Mouse (Mus musculus) heart, adult 11 months (tissue): ENCODE data around the gene Gm973.
A peak's percentile ranks its signal among the peaks of the same experiment; 100 is the strongest.

Experiments
- DNase-seq: peaks from one replicate; pipeline ENCODE4 v3.0.0; 2022

The Gm973 gene

DNA sequence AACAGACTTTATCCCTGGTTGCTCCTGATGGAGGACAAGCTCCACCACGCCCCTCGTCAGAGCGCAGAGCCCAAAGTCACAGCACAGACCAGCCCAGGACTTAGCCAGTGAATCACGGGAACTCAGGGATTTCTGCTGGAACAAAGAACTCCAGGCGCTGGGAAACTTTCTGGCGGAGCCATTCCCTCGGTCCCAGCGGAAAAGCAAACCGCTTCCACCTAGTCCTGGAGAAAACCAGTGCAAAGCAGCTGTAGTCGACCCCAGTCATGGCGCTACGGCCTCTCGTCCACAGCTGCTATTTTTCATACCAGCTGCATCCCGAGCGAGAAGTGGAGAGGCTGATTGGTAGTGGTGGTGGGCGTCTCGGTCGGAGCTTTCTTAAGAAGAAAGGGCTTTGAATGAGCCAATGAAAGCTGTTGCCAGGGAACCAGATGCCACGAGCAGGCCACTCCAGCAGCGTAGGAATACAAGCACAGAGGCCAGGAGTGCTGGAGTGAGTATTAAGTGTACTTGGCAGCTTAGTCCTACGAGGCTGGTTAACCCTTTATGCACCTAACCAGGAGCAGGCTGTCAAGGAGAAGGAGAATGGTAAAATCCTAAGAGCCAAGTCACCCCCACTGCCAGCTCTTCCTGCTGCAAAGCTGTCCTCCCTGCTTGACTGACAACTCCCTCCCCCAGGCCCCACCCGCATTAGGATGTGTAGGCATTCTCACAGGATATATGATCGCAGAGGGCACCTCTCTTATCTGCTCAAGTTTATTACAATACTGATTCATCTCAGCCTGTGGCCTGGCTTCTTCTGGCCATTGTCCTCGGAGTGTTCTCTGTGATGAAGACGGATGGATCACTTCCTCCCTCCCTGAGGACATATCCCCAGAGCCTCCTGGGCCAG is at the start of gene Gm973:
TSS of gene Gm973 (plus strand) at position 239 of the 892 bp plus-strand sequence.
- peak; percentile 97 for DNase-seq

DNA sequence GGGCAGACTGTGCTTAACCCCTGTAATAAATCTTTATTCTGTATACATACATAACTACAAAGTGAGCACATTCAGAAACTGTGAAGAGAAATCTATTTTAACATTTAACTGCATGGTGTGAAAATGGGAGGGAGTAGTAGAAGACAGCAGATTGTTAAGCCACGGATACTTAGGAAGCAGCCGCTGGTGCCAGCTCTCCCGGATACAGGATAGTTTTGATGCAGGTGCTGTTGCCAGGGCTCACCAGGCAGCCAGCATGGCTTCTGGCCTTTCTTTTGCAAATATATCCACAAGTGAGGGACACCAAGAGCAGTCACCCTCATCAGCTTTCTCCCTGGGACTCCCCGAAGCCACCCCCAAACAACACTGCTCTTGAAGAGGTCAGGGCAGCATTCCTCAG is 46.9 kb upstream of the Gm973 start:
- no peak for DNase-seq

DNA sequence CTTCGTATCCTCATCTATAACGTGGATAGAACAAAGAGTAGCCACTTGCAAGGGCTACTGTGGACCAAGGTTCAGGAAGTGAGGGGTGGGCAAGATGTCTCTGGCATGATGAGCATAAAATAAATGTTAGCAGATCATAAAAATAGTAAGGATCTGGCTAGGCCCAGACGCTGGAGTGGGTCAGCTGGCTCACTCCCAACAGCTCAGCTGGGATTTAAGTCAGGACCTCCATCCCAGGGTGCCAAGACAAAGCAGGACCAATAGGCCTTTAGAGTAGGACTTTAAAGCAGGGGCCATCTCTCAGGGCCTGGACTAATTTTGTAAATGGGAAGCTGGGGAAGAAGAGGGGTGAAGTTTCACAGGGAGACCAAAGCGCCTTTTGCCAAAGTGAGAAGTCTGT is 45.3 kb upstream of the Gm973 start:
- DNase-seq = no peak

DNA sequence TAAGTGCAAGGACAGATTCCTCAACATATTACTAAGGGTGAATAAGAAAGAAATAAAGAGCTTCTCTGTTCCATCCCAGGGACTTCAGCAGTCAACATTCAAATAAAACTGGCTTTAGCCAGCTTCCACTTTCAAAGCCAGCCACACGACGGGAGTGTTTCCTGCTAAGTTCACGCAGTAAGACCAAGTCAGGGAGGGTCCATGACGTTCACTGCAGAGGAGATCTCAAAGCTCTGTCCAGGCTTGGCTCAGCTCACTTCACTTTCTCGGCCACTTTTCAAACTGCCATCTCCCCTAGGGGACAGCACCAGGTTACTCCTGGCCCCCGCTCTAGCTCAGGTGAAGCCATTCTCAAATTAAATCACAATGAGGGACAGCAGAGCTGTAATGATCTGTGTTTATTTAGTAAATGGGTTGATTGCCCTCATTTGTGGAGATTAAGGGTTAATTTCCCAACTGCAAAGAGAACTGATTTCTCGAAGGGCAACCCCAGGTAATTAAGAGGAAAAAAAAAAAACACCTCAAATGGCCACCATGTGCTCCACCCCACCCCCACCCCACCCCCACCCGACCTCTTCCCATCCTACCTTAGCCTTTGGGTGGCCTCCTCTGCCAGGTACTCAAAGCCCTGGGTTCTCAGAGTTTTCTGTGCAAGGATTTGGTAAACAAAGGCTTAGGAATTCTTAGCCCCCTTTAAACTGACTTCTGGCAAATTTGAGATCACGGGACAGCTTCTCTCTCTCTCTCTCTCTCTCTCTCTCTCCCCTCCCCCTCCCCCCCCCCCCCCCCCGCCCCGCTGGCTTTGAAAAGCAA is 43.5 kb upstream of the Gm973 start:
- DNase-seq = peak; percentile 86

DNA sequence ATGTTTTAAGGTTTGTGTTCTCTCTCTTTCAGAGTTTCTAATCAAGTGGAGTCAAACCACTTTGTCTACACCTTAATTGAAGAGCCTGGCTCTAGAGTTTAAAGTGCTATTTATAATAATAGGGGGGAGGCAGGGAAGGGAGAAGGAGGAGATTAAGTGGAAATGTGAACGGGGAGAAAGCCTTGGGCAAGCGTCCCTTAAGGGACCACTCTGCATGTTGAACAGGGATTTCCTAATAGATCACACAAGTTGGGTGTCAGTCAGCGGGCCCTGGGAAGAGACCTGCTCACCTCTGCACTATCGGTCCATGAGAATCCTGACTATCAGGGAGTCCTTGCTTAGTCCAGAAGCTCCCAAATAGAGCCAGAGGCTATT is 42.9 kb upstream of the Gm973 start:
- no peak for DNase-seq

DNA sequence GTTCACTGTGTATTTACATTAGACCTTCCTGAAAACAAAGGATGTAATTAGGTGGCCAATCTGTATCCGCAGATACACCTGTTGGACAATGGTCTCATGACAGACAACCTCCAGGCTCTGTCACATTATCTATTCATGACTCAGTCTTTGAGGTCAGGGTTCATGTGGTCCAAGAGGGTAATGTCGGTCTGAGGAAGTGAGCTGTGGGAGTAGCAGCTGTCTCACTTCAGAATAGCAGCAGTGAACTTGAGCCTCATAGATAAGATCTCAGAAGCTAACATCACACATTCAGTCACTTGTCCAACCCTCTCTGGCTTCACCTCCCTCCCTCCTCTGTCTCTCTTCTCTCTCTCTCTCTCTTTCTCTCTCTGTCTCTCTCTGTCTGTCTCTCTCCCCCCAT is 40.4 kb upstream of the Gm973 start:
- DNase-seq = no peak

DNA sequence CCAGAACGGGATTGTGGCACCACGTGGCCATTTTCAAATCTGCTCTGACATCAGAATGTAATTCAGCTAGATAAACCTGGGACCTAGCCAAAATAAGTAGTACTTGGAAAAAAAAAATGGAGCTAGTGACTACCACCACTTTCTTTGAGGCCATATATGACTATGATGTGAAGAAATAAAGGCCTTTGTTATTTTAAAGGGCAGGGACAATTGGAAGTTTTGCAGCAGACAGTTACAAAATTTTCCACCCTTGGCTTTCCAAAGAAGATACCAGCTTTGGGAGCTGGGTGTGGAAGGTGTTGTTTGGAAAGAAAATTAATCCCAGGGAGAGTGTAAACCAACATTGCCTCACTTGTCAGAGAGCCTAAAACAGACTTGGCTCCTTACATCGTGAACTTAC is 37.2 kb upstream of the Gm973 start:
- DNase-seq = no peak

DNA sequence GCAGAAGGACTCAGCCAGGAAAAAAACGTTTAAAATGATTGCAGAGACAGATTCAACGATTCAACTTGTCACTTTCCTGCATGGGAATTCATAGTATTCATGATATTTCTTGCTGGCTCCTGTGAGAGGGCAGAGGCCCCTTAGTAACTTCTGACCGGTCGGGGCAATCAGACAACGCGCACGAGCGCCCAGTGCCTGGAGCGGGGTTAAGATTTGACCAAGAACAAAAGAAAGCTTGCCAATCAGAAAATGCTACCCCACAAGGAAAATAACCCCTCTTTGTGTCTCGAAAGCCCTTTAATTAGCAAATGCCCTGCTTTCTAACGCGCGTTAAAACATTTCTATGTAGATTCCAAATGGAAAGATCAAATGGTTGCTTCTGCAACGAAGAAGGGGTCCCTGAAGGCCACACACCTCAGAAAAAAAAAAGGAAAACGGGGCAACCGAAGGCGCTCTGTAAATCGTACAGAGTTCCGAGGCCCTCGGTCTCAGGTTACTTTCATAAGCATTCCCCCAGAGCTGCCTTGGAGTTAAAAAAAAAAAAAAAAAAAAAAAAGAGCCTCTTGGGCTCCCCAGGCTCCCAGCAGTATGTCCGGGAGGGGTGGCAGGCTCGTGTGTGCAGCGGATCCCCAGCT is 35.1 kb upstream of the Gm973 start:
- peak; percentile 89 for DNase-seq

DNA sequence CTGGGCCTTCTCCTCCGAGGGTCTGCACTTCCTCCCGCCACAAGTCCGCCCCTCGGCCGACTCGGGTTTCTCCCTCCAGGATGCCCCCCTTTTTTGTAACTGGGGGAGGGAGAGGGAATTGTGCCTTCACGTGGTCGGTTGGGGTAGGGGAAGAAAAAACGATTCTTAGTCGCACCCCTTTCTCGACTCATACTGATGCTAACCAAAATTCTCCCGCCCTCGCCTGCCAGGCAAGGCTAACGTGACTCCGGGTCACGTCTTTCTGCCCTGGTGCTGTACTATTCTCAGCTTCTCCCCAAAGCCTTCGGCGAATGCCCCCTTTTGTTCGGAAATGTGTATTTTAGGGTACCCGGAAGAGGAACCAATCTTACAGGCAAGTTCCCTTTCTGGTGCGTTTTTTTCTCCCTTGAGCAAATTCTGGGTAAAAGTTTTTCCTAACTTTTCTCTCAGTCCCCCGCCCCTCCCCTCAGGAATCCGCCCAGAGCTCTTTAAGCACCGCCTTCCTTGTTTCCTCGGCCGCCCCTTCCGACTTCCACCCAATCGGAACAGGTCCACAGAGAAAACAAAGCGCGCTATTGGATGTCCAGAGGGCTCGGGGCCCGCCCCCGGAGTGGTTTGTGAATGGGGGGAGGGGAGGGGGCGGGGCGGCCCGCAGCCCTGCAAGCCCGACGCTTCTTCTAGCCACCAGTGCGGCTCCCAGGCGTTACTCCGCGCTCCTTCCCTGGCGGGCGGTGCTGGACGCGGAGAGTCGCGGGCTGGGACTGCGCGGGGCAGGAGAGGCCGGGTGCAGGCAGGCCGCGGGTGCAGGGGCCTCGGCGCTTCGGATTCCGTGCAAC is 34.4 kb upstream of the Gm973 start:
- DNase-seq = peak; percentile 100

DNA sequence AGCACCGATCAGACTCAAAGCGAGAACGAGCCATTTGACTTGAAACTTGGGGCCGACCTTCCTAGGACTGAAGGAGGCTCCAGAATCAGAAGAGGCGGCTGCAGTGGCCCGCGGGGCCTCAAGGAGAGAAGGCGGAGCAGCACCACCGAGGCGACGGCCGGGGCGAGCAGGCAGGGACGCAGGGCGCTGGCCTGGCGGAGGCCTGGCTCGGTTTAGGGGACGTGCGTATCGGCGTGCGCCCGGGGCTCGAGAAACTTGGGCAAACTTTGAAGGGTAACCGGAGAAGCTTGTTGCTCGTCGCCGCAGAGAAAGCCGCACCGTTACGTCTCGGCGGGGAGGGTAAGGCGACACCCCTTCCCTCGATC is 33.8 kb upstream of the Gm973 start, which contains the start of gene Fzd7:
TSS of gene Fzd7 (plus strand) at position 94 of the 365 bp plus-strand sequence.
- no peak for DNase-seq

DNA sequence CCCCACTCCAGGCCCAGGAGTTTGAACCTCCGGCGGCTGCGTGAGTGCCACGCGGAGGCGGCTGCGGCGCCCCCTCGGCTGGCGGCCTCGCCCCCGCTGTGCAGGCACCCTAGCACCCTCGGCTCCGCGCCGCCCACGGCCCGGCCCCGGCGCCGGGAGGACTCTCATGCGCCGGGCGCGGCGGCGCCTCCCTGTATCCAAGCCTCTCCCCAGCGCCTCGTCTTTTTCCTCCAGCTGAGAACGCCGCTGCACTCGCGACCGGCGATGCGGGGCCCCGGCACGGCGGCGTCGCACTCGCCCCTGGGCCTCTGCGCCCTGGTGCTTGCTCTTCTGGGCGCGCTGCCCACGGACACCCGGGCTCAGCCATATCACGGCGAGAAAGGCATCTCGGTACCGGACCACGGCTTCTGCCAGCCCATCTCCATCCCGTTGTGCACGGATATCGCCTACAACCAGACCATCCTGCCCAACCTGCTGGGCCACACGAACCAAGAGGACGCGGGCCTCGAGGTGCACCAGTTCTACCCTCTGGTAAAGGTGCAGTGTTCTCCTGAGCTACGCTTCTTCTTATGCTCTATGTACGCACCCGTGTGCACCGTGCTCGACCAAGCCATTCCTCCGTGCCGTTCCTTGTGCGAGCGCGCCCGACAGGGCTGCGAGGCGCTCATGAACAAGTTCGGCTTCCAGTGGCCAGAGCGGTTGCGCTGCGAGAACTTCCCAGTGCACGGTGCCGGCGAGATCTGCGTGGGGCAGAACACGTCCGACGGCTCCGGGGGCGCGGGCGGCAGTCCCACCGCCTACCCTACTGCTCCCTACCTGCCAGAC is 33.2 kb upstream of the Gm973 start:
- DNase-seq = peak; percentile 96

DNA sequence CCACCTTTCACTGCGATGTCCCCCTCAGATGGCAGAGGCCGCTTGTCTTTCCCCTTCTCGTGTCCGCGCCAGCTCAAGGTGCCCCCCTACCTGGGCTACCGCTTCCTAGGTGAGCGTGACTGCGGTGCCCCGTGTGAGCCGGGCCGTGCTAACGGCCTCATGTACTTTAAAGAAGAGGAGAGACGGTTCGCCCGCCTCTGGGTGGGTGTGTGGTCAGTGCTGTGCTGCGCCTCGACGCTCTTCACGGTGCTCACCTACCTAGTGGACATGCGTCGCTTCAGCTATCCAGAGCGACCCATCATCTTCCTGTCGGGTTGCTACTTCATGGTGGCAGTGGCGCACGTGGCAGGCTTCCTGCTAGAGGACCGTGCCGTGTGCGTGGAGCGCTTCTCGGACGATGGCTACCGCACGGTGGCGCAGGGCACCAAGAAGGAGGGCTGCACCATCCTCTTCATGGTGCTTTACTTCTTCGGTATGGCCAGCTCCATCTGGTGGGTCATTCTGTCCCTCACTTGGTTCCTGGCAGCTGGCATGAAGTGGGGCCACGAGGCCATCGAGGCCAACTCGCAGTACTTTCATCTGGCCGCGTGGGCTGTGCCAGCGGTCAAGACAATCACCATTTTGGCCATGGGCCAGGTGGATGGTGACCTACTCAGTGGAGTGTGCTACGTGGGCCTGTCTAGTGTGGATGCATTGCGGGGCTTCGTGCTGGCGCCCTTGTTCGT is 32.4 kb upstream of the Gm973 start:
- DNase-seq = peak; percentile 97

DNA sequence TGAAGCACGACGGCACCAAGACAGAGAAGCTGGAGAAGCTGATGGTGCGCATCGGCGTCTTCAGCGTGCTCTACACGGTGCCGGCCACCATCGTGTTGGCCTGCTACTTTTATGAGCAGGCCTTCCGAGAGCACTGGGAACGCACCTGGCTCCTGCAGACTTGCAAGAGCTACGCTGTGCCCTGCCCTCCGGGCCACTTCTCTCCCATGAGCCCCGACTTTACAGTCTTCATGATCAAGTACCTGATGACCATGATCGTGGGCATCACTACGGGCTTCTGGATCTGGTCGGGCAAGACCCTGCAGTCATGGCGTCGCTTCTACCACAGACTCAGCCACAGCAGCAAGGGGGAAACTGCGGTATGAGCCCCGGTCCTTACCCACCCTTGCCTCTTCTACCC is 31.8 kb upstream of the Gm973 start:
- peak; percentile 87 for DNase-seq

DNA sequence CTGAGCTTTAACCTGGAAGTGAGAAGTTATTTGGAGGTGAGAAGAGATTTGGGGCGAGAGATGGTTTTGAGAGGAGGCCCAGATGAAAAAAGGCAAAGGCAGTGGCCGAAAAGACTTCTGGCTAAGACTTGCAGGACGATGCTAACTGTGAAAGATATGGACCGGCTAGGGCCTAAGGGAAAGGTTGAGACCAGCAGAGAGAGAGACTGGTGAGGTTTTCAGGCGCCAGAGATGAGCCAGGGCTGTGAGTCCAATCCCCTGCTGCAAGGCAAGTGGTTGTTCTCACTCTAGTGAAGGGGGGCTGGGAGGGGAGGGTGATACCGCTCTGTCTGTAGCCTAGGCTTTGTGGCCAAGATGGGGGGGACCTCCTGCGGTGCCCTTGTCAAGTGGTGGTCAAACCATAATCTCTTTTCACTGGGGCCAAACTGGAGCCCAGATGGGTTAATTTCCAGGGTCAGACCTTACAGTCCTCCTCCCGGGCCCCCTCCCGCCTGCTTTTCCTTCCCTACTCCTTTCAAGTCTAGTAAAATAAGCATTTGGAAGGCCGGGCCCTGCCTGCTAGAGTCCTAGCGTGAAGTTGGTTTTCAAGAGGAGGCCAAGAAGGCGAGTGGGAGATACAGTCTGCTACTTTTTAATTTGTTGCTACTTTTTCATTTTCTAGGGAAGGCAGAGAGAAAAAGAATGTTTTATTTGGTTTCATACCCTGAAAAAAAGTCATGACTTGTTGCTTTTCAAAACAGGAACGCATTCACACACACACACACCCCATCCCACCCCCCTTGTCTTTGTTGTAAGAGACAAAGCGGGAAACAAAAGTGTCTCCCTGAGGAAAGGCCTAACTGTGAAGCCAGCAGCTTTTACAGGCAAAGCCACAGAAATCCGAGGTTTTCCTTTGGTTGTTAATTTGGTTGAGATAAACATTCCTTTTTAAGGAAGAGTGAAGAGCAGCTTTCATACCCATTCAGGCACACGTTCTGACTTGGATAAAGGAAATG is 31.0 kb upstream of the Gm973 start:
- peak; percentile 88 for DNase-seq

DNA sequence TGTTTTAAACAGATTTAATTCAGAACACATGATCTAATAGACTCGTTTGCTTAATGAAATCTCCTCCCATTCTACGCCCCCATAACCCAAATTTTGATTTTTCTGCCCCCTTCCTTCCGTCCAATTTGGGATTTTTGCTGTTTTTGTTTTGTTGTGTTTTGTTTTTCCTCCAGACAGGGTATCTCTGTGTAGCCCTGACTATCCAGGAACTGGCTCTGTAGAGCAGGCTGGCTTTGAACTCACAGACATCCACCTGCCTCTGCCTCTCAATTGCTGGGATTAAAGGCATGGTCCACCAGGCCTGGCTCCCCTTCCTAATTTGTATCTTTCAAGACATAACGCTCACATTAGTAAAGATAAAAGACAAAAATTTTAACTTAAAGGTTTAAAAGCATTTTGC is 30.3 kb upstream of the Gm973 start:
- no peak for DNase-seq

DNA sequence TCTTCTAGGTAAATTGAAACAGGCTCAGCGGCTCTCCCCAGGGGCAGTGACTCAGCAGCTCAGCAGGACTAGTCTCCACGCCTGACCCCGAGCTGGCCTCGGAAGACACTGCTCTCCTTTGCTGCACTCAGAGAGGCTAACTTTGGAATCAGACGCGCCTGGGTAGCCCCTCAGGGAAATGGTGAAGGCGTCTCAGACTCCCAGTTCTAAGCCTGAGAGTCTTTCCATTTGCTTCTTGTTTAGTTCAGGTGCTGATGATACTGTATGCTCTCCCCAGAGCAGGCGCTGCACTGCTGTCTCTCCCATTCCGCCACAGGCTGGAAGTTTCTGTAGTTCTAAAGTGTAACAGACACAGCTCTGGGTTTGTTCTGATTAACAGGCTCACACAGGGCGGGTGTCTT is 28.4 kb upstream of the Gm973 start:
- peak; percentile 94 for DNase-seq

DNA sequence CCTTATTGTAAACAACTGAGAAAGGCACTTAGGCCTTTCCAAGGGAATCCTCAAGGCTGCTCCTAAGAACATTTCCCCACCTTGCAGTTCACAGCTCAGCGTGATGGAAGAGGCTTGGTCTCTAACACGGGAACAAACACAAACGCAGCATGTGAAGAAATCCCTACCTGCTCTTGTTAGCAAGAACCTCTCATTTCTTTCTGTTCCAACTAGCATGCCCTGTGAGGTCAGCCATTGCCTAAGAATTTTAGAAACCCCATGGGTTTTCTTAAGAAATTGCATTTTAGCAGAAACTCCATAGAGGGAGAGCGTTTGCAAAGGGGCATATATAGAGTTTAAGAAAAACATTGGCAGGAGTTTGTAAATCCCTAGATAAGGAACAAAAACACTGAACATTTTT is 27.6 kb upstream of the Gm973 start:
- DNase-seq = no peak

DNA sequence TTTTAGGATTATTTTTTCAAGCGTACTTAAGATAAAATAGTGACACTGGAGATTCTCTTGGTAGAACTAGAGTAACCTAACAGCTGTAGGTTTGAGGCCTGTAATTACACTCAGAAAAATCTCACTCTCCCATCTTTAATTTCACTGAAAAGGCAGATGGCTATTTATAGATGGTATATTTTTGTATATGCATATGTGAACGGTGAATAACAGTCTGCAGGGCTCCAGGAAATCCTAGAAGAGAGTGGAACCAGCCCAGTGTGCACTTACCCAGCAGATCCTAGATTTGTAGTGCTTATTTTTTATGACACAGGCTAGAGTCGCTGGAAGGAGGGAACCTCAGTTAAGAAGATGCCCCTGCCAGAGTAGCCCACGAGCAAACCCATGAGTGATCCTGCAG is 27.1 kb upstream of the Gm973 start:
- DNase-seq = no peak

DNA sequence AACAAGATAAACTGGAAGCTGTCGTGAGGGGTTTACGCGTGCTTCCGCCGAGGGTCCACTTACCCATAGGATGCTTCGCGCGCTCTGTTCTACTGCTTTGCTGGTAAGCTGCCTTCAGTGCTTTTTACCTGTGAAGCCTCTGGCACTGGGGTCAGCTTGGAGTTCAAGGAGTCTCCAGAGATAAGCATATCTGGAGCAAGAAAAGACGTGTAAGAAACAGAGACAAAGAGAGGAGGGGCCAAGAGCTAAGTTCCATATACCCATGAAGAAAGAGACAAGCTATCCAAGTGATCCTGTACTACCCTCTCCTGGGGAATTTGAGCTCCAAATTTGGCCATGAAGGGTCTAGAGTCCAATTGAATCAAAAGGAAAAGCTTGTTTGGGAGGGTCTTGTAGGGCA is 24.5 kb upstream of the Gm973 start:
- DNase-seq = no peak

DNA sequence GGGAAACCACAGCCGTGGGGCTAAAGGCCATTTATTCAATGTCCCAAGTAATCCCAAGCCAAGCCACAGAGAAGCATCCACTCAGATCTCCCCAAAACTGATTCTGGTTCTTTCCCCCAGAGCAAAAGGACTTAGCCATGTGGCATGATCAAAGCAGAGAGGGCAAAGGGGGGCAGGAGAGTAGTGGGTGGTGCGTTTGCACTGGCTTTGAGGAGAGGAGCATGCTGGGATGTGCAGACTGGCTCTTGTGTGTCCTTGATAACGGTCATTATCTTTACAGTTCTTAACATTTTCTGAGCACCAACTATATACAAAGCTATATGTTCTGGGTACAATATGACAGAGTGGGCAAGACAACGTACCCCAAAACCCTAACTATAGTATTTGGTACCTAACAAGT is 23.6 kb upstream of the Gm973 start:
- no peak for DNase-seq
